Mouse (Mus musculus) gastrocnemius, postnatal 25 days (tissue): ENCODE measurements around the gene Erc2. TPM values are rescaled to one million over a fixed set of nuclear protein-coding genes. Genes with fewer than 3 reads are reported as not detected.

Experiments
- DNase-seq: peaks from one replicate; pipeline ENCODE4 v3.0.0; 2022
- total RNA-seq, 2 experiments: library from RNA; stranded (reverse); gene quantifications; 1 replicate in 1 of 2; 2 replicates in 1 of 2; pipeline ENCODE4 v1.2.3; 2021

The Erc2 gene
- total RNA-seq, 2 experiments from 2014 or later = 0.56 to 0.87 TPM

DNA sequence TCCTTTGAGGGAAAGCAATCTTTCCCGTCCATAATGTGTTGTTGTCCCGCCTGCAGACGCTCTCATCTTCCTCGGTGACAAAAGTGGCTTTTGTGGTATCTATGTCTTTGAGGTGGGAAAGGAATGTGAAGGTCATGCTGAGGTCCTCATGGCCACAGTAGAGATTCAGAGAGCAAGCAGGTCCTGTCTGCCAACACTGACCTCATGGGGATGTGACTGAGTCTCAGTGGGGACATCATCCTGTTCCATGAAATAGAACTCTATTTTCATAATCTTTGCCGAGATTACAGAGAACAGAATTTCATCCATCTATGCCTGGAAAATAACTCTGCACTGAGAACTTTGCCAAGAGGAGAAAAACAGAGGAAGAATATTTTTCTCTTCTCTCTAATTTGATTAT is 324.0 kb downstream of the Erc2 start:
- DNase-seq = peak; percentile 28

DNA sequence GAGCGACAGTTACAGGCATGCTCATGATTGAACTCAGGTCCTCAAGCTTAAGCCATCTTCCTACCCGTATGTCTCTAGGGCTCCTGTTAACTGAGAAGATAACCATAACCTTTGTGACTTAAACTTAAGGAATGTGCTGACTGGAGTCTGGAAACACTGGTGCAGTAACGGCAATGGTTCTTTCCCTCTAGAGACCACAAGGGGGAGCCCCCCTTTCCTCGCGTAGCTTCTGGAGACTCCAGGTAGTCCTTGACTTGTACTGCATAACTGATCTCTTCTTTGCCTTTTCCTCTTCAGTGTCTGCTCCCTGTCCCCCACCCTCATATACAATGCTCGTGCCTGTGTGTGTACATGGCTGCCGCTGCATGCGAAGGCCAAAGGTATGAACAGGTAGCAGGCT is 326.2 kb downstream of the Erc2 start:
- no peak for DNase-seq

DNA sequence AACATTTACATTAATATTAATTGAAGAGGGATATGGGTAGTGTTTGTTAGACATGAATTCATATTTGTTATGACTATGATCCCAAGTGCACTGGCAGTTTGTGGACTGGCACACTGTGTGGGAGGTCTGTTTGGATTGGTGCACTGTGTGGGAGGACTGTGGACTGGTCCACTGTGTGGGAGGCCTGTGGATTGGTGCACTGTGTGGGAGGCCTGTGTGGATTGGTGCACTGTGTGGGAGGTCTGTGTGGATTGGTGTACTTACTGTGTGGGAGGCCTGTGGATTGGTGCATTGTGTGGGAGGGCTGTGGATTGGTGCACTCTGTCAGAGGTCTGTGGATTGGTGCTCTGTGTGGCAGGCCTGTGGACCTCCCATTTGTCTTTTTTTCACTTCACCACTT is 331.6 kb downstream of the Erc2 start:
- no peak for DNase-seq

DNA sequence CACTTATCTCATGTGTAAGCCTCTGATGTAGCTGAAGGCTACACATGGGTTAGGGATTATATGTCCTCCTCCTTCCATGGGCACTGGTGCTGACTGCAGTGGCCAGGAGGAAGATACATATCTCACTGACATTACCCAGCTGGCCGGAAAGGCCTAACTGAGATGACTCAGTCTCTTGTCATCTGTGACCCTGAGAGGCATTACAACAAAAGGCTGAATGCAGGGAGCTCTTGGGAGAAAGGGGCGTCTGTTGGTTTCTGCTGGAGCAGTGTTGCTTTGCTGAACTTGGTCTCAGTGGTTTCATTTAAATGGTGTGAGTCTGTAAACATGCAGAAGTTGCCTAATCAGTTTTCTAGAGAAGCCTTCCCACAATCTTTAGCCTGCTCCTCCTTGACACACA is 334.6 kb downstream of the Erc2 start:
- DNase-seq = peak; percentile 28

DNA sequence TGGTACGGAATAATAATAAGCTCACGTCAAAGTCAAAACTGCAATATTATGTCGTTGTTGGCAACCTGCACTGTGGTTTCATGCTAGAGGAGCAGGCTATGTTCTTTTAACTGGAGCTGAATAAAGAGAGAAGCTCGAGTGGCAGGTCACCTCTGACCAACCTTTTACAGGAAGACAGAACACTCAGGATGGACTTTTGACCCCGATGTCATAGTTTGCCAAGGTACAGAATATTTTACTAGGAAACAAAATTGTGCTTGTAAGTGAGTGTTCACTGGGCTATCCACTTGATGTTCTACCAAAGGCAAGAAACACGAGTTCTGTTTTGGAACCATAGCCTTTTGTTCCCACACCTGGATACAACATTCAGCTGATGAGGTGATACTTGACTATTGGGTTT is 351.5 kb downstream of the Erc2 start:
- no peak for DNase-seq

DNA sequence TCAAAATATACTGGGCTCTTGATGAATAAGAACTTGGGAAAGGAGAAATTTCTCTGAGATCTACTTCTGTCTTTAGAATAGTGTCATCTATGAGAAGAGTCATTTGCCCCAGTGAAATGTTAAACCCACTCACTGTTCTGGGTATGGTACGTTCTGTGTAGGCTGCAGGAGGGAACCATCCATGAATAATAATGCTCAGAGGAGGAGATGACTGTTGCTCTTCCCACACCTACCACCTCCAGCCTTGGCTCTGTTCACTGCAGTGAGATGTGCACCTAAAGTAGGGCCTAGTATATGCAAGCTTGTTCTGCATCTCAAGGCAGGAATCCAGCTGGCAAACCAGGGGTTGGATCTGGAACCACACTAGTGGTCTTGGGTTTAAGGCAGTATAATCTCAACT is 353.4 kb downstream of the Erc2 start:
- DNase-seq = no peak

DNA sequence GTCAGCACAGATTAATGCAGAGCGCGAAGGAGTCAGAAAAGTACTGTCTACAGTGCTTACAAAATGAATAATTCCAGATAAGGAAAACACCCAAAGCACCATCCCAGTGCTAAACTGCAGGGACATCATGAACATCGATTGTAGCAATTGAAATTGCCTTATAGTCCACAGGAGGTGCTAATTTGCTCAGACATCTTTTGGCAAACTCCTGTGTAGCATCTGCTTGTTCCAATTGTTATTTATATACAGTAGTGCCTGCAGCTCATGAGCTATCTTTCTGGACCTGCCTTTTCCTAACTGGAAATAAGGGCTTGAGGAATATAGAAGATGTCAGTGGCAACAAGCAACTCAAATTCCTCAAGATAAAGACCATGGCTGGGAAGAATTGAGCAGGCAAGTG is 362.5 kb downstream of the Erc2 start:
- DNase-seq = no peak

DNA sequence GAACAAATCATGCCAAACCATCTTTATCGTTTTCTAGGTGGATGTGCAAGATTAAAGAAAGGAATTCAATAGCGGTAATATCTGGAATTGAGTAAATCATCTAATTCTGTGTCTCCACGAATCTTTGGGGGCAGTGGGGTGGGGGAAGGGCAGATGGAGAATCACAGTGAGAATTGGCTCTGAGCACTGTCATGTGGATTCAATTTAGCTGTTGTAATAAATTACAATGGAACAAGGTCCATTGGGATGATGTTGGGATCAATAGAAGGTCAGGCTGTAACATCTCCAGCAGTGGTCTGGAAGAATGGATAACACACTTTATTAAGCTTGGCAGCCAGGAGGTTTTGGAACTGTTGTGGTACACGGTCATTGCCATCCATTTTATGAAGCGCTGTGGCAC is 363.0 kb downstream of the Erc2 start:
- DNase-seq = no peak

DNA sequence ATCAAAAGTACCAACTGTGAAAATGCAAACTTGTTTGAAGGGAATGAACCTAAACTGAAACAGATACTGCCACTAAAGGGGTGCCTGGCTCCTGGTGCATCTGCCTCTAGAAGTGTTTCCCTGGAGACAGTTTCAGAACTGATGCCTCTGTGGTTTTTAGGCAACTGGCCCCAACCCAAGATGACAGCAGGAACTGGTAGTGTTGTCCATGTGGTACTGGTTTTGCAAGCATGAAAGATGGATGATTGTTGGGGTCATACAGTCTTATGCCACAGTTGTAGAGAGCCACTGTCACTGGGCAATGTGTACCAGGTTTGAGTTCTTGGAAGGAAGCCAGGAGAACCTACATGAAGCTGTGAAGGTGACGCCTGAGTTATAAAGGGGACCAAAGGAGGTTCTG is 365.2 kb downstream of the Erc2 start:
- no peak for DNase-seq

DNA sequence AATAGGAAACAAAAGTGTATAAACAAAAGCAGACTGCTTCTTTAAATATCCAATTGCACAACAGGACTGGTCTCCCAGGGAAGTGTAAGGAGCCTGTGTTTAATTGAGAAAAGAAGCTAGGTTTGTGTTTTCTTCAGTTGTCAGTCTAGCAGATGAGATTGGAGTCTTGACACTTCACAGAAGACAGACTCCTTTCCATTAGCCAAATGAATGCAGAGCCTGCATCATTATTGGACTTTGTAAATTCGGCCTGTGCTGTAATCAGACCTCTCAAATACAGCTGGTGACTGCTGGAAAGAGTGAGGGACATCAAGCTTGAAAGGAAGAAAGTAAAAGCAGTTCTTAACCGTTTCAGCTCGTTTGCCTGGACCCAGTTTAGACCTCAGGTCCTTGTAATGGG is 376.3 kb downstream of the Erc2 start:
- no peak for DNase-seq

DNA sequence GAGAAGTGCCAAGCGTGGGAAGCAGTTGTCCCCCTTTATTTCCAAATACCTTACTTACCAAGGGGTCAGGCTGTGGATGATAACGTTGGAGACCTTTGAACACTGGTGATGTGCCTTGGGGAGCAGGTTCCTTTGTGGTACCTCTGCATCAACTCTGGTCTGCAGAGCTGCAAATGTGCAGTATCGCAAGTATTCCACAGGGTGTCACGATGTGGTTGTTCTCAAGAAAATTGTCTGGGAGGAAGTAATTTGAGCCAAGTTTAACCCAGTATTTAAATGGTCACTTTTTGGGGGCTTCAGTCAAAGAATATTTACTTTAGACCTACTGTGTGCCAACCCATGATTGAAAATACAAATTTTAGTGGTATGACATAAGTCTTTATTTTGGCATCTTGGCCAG is 381.8 kb downstream of the Erc2 start:
- DNase-seq = no peak

DNA sequence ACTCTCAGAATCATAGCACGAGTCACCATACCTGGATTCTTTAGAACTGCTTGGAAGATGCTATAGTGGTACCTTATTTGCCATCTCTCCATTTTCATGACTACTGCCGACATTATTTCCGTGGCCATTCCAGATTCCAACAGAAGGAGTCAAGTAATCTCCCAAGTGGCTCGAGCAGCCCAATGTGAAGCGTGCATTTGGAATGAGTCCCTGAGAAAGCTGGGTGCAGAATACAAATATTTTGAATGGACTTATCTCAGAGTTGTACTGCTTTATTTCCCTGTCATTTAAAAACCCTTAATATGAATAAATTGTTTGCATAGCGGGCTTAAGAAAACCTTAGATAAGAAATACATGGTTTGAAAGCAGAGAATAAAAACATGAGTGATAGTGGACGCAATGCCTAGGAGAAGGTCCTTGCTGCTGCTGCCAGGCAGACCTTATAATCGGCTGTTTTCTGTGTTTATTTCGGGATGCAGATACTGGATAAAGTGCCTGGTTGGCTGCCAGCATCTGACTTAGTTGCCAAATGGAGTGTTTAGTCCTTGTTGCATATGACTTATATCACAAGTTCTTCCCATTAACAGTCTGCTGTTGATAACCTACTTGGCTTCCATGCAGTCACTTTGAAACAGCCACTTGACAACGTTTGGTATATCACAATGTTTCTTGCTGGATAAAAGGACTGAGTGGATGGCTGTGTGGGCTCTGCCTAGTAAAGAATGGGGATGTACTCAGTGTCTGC is 388.5 kb downstream of the Erc2 start:
- DNase-seq = no peak

DNA sequence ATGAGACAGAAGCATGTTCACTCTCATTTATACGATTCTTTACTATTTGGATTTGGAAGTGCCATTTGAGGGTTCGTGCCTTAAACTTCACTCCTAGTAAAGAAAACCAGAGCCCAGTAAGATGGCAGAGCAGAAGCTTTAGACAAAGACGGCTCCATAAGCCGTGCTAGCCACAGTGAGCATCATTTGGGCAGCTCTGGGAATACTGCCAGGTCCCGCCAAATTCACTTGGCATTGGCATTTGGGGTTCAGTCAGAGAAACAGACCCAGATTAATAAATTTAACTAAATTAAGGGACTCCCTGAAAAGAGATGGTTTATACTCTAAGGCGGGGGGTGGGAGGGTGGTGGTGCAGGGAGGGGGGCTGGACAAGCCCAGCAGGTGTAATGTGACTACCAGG is 401.0 kb downstream of the Erc2 start:
- DNase-seq = no peak

DNA sequence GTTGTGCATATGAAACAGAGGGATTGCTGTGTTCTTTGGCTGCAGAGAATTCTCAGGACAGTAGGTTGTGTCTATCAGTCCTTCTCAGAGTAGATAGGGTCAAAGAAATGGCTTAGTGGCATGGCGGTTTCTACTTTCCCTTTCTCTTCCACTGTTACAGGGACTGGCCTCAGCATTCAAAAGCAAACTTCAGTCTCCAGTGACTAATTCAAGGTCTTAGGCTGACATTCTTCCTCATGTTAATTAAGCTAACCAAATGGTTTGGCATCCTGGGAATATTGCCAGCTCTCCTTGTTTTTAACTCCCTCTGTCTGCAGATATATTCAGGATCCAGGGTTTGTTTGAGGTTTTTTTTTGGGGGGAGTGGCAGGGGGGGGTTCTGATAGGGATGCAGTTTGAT is 408.6 kb downstream of the Erc2 start:
- DNase-seq = no peak

DNA sequence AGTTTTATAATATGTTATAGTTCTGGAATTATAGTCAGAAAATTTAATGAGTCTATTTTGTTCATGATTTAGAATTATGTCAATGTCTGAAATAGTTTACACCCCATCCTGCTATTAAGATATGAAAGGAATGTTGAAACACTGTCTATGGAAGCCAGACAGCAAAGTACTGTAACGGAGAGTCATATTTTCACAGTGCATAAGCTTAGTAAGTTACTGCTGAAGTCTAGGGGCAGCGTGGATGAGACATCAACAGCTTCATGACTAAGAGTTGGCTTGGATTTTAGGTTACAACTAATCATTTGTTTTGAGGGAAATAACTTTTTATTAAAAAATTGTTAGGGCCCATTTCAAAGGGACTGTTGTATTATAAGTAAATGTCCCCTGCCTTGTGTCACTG is 412.8 kb downstream of the Erc2 start:
- no peak for DNase-seq

DNA sequence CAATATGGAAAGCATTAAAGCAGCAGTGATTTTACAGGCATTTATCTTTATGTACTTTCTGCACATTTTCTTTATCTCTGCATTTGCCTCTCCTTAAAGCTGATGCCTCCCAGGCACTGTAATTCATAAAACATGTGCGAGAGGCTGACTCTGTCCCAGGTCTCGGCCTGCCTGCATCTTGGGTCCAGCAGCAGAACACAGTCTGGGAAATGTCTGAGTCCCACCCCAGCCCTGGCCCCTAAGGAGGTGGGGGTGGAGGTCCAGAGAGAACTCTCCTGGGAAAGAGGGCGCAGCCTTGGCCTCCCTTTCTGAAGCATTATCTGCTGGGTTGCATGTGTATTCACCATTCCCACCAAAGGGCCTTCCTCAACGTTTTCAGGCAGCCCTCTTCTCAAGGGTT is 420.9 kb downstream of the Erc2 start:
- DNase-seq = no peak

DNA sequence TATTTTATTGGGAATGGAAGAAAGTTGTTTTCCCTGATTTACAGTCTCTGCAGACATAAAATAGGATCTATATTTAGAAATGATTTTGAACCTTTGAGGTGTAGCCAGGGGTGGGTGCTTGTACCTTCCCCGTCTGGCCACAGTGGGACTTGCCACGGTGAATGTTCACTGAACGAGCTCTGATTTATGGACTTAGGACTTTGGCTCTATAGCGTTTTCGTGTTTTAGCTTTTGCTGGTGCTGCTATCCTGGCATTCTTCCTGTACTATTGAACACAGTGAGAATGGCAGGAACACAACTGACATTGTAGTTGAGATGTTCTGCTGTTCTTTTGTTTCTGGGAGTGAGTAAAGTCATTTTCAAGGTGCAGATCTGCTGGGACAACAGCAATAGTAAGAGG is 429.4 kb downstream of the Erc2 start:
- DNase-seq = no peak

DNA sequence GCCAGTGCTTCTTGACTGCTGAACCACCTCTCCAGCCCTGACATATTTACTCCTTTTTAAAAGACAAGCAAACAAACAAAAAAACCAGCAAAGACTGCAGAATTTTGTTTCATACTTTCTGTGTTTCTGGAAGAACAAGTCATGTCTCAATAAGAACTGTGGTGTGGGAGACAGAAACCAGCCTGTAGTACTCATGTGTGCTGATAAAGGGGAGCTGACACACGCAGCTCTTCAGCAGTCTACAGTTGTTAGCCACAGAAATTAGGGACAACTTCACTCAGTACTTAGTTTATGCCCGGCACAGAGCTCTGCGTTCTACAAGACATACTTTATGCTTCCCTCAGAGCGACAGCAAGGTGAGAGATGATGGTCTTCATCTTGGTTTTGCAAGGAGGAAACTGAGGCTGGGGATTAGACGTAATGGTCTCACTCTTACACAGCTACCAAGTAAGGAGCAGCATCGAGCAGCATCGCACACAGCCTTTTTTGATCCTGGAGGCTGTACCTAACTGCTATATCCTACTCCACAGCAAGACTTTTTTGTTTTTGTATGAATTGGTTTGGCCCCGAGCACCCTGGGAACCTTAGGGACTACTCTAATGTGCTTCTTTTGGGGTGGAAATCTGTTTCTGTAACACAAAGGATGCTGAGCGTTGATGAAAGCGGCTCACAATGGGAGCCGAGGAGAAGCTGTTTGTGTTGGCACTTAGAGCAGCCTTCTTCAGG is 435.1 kb downstream of the Erc2 start:
- DNase-seq = no peak

DNA sequence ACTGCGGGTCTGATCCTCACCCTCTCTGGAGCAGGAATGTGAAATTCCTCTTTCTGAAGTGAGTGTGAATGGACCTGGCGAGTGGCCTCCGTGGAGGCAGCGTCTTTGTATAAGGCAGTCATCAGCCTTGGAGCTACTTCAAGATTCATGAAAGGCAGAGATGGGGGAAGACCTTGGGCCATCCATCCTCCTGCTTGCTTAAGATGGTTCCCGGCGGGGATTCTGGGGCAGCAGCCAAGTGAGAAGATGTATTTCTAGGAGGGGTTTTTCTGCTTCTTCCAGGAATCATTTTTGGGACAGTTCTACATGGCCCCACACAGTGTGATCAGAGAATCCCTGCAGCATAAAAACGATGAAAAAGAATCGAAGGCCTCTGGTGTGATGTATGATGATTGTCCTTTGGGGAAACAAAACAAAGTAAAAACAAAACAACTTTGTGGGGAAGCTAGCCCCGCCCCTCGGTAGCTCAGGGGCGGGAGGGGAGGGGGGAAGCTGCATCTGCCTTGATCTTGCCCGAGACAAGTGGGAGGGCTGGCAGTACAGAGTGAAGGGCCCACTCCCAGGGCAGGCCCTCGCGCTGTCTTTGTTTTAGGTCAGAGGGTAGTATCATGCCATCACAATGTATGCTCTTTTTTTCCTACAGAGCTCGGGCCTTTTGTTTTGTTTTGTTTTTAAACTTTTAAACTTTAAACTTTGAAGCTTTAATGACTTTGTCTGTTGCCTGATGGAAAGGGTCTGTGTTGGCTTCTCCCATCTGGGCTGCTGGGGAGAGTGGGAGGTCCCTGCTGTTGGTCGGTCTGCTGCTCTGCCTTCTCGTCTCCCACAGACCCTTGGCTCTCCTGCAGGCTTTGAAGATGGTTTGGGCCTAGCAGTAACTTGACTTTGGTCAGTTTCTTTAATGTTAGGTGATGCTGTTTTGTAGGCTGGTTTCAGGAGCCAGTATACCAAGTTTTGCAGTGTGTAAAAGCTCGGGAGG is 435.9 kb downstream of the Erc2 start:
- peak; percentile 36 for DNase-seq

DNA sequence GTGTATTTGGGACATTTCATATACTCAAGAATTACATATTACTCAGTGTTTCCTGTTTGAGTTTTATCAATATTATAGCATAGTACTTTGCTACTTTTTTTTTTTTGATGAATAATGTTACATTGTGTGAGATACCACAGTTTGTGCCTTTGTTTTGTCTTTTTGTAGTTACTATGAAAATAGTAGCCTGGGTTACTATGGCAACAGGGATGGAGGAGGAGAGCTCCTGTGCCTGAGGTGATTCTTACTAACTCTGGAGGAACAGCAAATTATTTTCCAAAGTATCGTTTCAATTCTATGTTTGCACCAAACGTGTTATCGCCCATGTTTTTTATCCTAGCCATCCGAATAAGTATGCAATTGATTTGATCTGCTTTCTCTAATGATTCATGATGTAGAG is 438.7 kb downstream of the Erc2 start:
- no peak for DNase-seq

DNA sequence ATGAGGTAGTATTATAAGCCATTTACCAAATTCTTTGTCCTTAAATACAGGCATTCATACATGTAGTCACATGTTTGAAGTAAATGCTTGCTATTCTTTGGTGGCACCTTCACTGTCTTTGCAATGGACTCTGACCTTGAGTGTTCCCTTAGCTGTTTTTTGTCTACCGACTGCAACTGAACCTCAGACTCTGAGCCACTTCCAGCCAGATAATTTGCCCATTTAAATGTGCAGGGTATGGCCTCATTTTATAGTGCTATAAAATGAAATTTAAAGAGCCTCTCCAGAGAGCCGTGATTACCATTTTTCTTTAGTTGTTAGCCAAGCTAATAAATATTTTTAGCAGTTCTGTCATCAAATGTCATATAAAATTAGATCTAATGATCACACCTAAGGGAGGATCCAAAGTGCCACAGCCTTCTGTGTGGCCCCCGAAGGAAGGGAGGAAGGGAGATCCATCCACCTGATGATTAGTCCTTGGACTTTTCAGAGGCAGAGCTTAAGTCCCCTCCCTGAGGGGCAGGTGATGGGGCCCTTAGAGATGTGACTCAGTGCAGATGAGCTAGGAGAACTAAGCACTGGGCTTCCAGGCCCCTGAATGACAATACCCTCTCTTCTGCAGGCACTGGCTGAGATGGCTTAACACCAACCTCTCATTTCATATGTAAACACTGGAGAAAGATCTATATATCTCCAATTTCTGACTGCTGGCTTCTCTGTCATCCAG is 439.6 kb downstream of the Erc2 start:
- no peak for DNase-seq

DNA sequence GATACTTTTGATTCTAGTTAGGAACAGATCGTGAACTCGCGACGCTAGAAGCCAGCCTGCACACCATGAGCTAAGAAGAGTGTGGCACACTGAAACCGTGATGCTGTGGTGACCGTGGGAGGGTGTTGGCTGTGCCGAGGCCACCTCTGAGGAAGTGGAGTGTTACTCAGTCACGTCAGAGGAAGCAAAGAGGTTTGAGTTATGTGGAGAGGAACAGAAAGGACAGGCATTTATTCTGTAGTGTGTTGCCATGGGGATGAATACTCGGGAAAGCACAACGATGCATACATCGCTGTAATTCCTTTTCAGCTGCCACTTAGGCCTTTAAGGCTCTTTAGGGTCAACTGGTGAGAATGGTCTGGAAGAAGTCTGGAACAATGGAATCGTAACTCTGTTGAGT is 445.8 kb downstream of the Erc2 start:
- DNase-seq = no peak
